Mouse (Mus musculus) liver, embryonic 13.5 days (tissue): ENCODE measurements around the gene Tmem223. TPM values are rescaled to one million over a fixed set of nuclear protein-coding genes. Genes with fewer than 3 reads are reported as not detected.
A peak's percentile ranks its signal among the peaks of the same experiment; 100 is the strongest.

Source experiments
- ATAC-seq: fragments of 200-750 bp; cut with Nextera tagmentation; 2 replicates; pipeline ENCODE4 v1.8.0; 2017; ENCODE audit warnings: low read depth, mild to moderate bottlenecking, moderate number of reproducible peaks, moderate library complexity
- DNase-seq: peaks from one replicate; pipeline ENCODE4 v3.0.0; 2022
- H3K27ac ChIP-seq: fragments of 300-500 bp; sonication (generic); 2 replicates; pipeline ENCODE4 v1.5.1; 2015; ENCODE audit warnings: moderate library complexity, mild to moderate bottlenecking, inconsistent platforms
- H3K27me3 ChIP-seq: fragments of 300-500 bp; sonication (generic); 2 replicates; pipeline ENCODE4 v1.6.1; 2015; ENCODE audit warnings: mild to moderate bottlenecking, inconsistent platforms
- H3K36me3 ChIP-seq: fragments of 300-500 bp; sonication (generic); 2 replicates; pipeline ENCODE4 v1.6.1; 2015; ENCODE audit warnings: mild to moderate bottlenecking, inconsistent platforms
- H3K4me1 ChIP-seq: fragments of 300-500 bp; sonication (generic); replicated peaks from 2 replicates; pipeline ENCODE4 v1.6.1; 2015; ENCODE audit warnings: inconsistent platforms
- H3K4me2 ChIP-seq: fragments of 300-500 bp; sonication (generic); 2 replicates; pipeline ENCODE4 v1.6.1; 2015; ENCODE audit warnings: inconsistent platforms, mild to moderate bottlenecking, moderate library complexity
- H3K4me3 ChIP-seq: fragments of 300-500 bp; sonication (generic); replicated peaks from 2 replicates; pipeline ENCODE4 v1.5.1; 2015; ENCODE audit warnings: mild to moderate bottlenecking, inconsistent platforms
- H3K9ac ChIP-seq: fragments of 300-500 bp; sonication (generic); 2 replicates; pipeline ENCODE4 v1.6.1; 2015; ENCODE audit warnings: mild to moderate bottlenecking, inconsistent platforms
- H3K9me3 ChIP-seq: fragments of 300-500 bp; sonication (generic); replicated peaks from 2 replicates; pipeline ENCODE4 v1.6.1; 2016; ENCODE audit warnings: inconsistent platforms
- WGBS: fragments of 180-500 bp; shearing (Covaris S2); methylation state at CpG from one replicate; pipeline ENCODE4 v1.1.7; 2015; ENCODE audit not compliant: insufficient replicate concordance; 5-methylcytosine and 5-hydroxymethylcytosine counted together
- microRNA-seq: library from miRNA; unstranded; fragments of <30 nt; microRNA quantifications from one replicate; pipeline ENCODE4, GENCODE M21; 2016
- polyA plus RNA-seq: library from polyadenylated mRNA; unstranded; fragments of >200 nt; fragmentation: Nextera tagmentation; extraction: Ambion mirVana; gene quantifications from 2 replicates; pipeline ENCODE4 v1.2.1, GENCODE M21; 2015

The Tmem223 gene
- polyA plus RNA-seq, 1 experiment from 2014 or later = 74.2 TPM

- Histone ChIP-seq H3K4me3 (no peak overlapping the region), H3K27ac (no peak overlapping the region), H3K4me1 (peaks cover 33% of the 10 kb centered on the region), H3K27me3 (no peaks in the 10 kb centered on the region), H3K36me3 (peaks cover 58% of the 10 kb centered on the region), H3K9ac (no peak overlapping the region), H3K9me3 (no peaks in the 10 kb centered on the region), H3K4me2 (no peak overlapping the region)
- ATAC-seq = no peak
- 87% methylated on average over 11 of the region's 11 CpGs for WGBS
- no peak for DNase-seq
These were observed 45.0 kb downstream of the Tmem223 start for GRCm38 (mm10) chr19:8815812-8816211.

GRCm38 (mm10) chr19:8817001-8817400, 46.2 kb downstream of the Tmem223 start:
- peak overlapping the region; percentile 99 for H3K9ac ChIP-seq
- ATAC-seq (no peak), DNase-seq (no peak)
- H3K27ac ChIP-seq = 0 out of 2 replicates have a peak overlapping the region, but pooled peaks have one; percentile 58
- no peaks in the 10 kb centered on the region for H3K27me3 ChIP-seq
- no peaks in the 10 kb centered on the region for H3K9me3 ChIP-seq
- peaks cover 37% of the 10 kb centered on the region for H3K4me1 ChIP-seq
- peaks cover 48% of the 10 kb centered on the region for H3K36me3 ChIP-seq
- peak overlapping the region; percentile 98 for H3K4me3 ChIP-seq
- H3K4me2 ChIP-seq = peak overlapping the region; percentile 52
- WGBS = 74% methylated on average over 3 of the region's 3 CpGs

- DNase-seq (no peak), ATAC-seq (no peak)
- Histone ChIP-seq H3K4me2 (peak overlapping the region; percentile 91), H3K9me3 (no peaks in the 10 kb centered on the region), H3K9ac (peak overlapping the region; percentile 99), H3K36me3 (peaks cover 42% of the 10 kb centered on the region), H3K27ac (peak overlapping the region; percentile 99), H3K4me3 (peak overlapping the region; percentile 98), H3K4me1 (peaks cover 50% of the 10 kb centered on the region), H3K27me3 (no peaks in the 10 kb centered on the region)
- WGBS = 16% methylated on average over 14 of the region's 14 CpGs
These were observed 47.6 kb downstream of the Tmem223 start for GRCm38 (mm10) chr19:8818301-8818798.

GRCm38 (mm10) chr19:8818801-8819595, 48.2 kb downstream of the Tmem223 start, which contains the start of gene Ttc9c:
Ttc9c (minus strand) TSS chr19:8819333.
- Histone ChIP-seq H3K4me1 (peaks cover 53% of the 10 kb centered on the region), H3K9ac (peak within 1 kb of the TSS; percentile 99), H3K4me2 (peak within 1 kb of the TSS; percentile 91), H3K27me3 (no peaks in the 10 kb centered on the region), H3K36me3 (peaks cover 42% of the 10 kb centered on the region), H3K9me3 (no peaks in the 10 kb centered on the region), H3K4me3 (peak within 1 kb of the TSS; percentile 98), H3K27ac (peak within 1 kb of the TSS; percentile 99)
- WGBS = under 1% methylated on average over 33 of the region's 33 CpGs
- ATAC-seq (peak; percentile 79), DNase-seq (peak; percentile 95)

GRCm38 (mm10) chr19:8819596-8820423, 49.0 kb downstream of the Tmem223 start, which contains the start of gene Hnrnpul2:
Hnrnpul2 (plus strand) TSS chr19:8820010.
- H3K9ac ChIP-seq = peak within 1 kb of the TSS; percentile 99
- H3K27ac ChIP-seq = peak within 1 kb of the TSS; percentile 99
- peak; percentile 96 for DNase-seq
- peaks cover 48% of the 10 kb centered on the region for H3K4me1 ChIP-seq
- ATAC-seq = peak; percentile 91
- peak within 1 kb of the TSS; percentile 98 for H3K4me3 ChIP-seq
- H3K9me3 ChIP-seq = no peaks in the 10 kb centered on the region
- no peaks in the 10 kb centered on the region for H3K27me3 ChIP-seq
- peaks cover 44% of the 10 kb centered on the region for H3K36me3 ChIP-seq
- WGBS = 0% methylated on average over 82 of the region's 83 CpGs
- peak within 1 kb of the TSS; percentile 91 for H3K4me2 ChIP-seq

GRCm38 (mm10) chr19:8820424-8820956, 49.7 kb downstream of the Tmem223 start:
- peaks cover 48% of the 10 kb centered on the region for H3K4me1 ChIP-seq
- ATAC-seq (peak; percentile 62), DNase-seq (peak; percentile 57)
- peak overlapping the region; percentile 99 for H3K9ac ChIP-seq
- H3K27me3 ChIP-seq = no peaks in the 10 kb centered on the region
- WGBS = under 1% methylated on average over 47 of the region's 48 CpGs
- H3K4me2 ChIP-seq = peak overlapping the region; percentile 91
- H3K36me3 ChIP-seq = peaks cover 45% of the 10 kb centered on the region
- peak overlapping the region; percentile 98 for H3K4me3 ChIP-seq
- H3K27ac ChIP-seq = peak overlapping the region; percentile 99
- no peaks in the 10 kb centered on the region for H3K9me3 ChIP-seq

GRCm38 (mm10) chr19:8821146-8821545, 50.4 kb downstream of the Tmem223 start:
- DNase-seq (no peak), ATAC-seq (no peak)
- H3K36me3 ChIP-seq = peaks cover 45% of the 10 kb centered on the region
- no peaks in the 10 kb centered on the region for H3K9me3 ChIP-seq
- H3K4me3 ChIP-seq = peak overlapping the region; percentile 98
- H3K4me2 ChIP-seq = peak overlapping the region; percentile 91
- WGBS = under 1% methylated on average over 7 of the region's 7 CpGs
- peaks cover 42% of the 10 kb centered on the region for H3K4me1 ChIP-seq
- H3K9ac ChIP-seq = peak overlapping the region; percentile 99
- H3K27me3 ChIP-seq = no peaks in the 10 kb centered on the region
- peak overlapping the region; percentile 99 for H3K27ac ChIP-seq

Small RNAs within 50 kb of the gene (microRNA-seq; reads per million reads assigned to microRNA genes)
- 2.1 reads per million for gene Mir6992

Other genes starting within 250 kb of the Tmem223 start
- 1.3 and 1.6 TPM in 2 replicates for gene Slc22a8, start 179.7 kb upstream of the Tmem223 start, polyA plus RNA-seq
- not detected in 2 replicates for gene Slc22a6, start 153.0 kb upstream of the Tmem223 start, polyA plus RNA-seq
- gene Chrm1, start 107.2 kb upstream of the Tmem223 start, polyA plus RNA-seq = not detected in 2 replicates
- gene Slc3a2, start 47.6 kb upstream of the Tmem223 start, polyA plus RNA-seq = 118 and 128 TPM in 2 replicates
- 80.8 and 81.6 TPM in 2 replicates for gene Wdr74, start 35.2 kb upstream of the Tmem223 start, polyA plus RNA-seq
- 0.81 and 1.3 TPM in 2 replicates for gene 1700092M07Rik, start 30.3 kb upstream of the Tmem223 start, polyA plus RNA-seq
- gene Stx5a, start 29.6 kb upstream of the Tmem223 start, polyA plus RNA-seq = 48.2 and 51.9 TPM in 2 replicates
- gene Nxf1, start 13.9 kb upstream of the Tmem223 start, polyA plus RNA-seq = 93.3 and 104 TPM in 2 replicates
- gene Tmem179b, start 3.5 kb downstream of the Tmem223 start, polyA plus RNA-seq = 93.6 and 97.1 TPM in 2 replicates
- gene Taf6l, start 15.4 kb downstream of the Tmem223 start, polyA plus RNA-seq = 16.6 and 17.2 TPM in 2 replicates
- gene Polr2g, start 27.6 kb downstream of the Tmem223 start, polyA plus RNA-seq = 105 and 110 TPM in 2 replicates
- gene Zbtb3, start 31.6 kb downstream of the Tmem223 start, polyA plus RNA-seq = 1.5 TPM in 2 replicates
- 25.1 and 27.4 TPM in 2 replicates for gene Ttc9c, start 48.3 kb downstream of the Tmem223 start, polyA plus RNA-seq
- gene Hnrnpul2, start 49.0 kb downstream of the Tmem223 start, polyA plus RNA-seq = 2.8 and 3.0 TPM in 2 replicates
- not detected in 2 replicates for gene AC129217.1, start 58.8 kb downstream of the Tmem223 start, polyA plus RNA-seq
- gene Bscl2, start 66.5 kb downstream of the Tmem223 start, polyA plus RNA-seq = 33.8 and 37.2 TPM in 2 replicates
- gene Gng3, start 68.2 kb downstream of the Tmem223 start, polyA plus RNA-seq = 0.52 and 0.73 TPM in 2 replicates
- 0.05 and 0.18 TPM in 2 replicates for gene Lrrn4cl, start 79.8 kb downstream of the Tmem223 start, polyA plus RNA-seq
- 112 and 125 TPM in 2 replicates for gene Ubxn1, start 100.5 kb downstream of the Tmem223 start, polyA plus RNA-seq
- gene Uqcc3, start 109.9 kb downstream of the Tmem223 start, polyA plus RNA-seq = 37.8 and 38.5 TPM in 2 replicates
- gene Lbhd1, start 112.7 kb downstream of the Tmem223 start, polyA plus RNA-seq = 81.2 and 113 TPM in 2 replicates
- not detected in 2 replicates for gene Gm49403, start 112.9 kb downstream of the Tmem223 start, polyA plus RNA-seq
- gene 1810009A15Rik, start 117.9 kb downstream of the Tmem223 start, polyA plus RNA-seq = 89.5 and 92.3 TPM in 2 replicates
- gene Gm49416, start 117.9 kb downstream of the Tmem223 start, polyA plus RNA-seq = not detected in 2 replicates
- 26.1 and 26.5 TPM in 2 replicates for gene Ints5, start 122.0 kb downstream of the Tmem223 start, polyA plus RNA-seq
- 41.4 and 52.7 TPM in 2 replicates for gene Ganab, start 127.1 kb downstream of the Tmem223 start, polyA plus RNA-seq
- gene B3gat3, start 149.4 kb downstream of the Tmem223 start, polyA plus RNA-seq = 20.1 and 22.8 TPM in 2 replicates
- gene Rom1, start 158.4 kb downstream of the Tmem223 start, polyA plus RNA-seq = 2.7 and 2.8 TPM in 2 replicates
- 14.4 and 15.2 TPM in 2 replicates for gene Eml3, start 158.6 kb downstream of the Tmem223 start, polyA plus RNA-seq
- 99.5 and 114 TPM in 2 replicates for gene Mta2, start 170.9 kb downstream of the Tmem223 start, polyA plus RNA-seq
- 18.7 and 20.2 TPM in 2 replicates for gene Tut1, start 182.9 kb downstream of the Tmem223 start, polyA plus RNA-seq
- gene Eef1g, start 196.0 kb downstream of the Tmem223 start, polyA plus RNA-seq = 298 and 320 TPM in 2 replicates
- 1.4 and 1.6 TPM in 2 replicates for gene Ahnak, start 218.3 kb downstream of the Tmem223 start, polyA plus RNA-seq